Mouse (Mus musculus) mesoderm, embryonic 11.5 days (tissue): ENCODE data around the gene Gm5930.
"Not testable (repeated sequence)": the region's sequence is repeated elsewhere in the genome, so short reads cannot be mapped to it uniquely, and the experiment has no call there.

Experiments
- DNase-seq: peaks from one replicate; pipeline ENCODE4 v3.0.0-alpha.2; 2012; ENCODE audit warnings: low read depth, low spot score

Gene Gm5930

DNA sequence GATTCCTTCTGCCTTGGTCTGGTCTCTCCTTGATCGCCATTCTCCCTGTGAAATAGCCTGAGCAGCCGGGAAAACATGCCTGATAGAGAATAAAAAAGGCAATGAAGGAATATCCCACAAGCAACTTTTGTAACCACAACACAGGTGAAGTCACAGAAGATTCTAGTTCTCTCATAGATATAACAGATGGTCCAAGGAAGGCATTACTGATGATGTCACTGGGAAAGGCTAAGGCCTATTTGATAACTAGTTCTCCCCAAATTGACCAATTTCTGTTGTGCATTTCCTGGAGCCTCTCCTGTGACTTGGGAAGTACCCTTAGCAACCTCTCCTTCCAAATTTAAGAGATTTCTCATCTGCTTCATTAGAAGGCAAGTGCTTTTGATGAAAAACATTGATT lies at the start of gene Gm5930:
TSS of gene Gm5930 (minus strand) at position 101 of the 400 bp plus-strand sequence.
- DNase-seq: not testable (repeated sequence)

DNA sequence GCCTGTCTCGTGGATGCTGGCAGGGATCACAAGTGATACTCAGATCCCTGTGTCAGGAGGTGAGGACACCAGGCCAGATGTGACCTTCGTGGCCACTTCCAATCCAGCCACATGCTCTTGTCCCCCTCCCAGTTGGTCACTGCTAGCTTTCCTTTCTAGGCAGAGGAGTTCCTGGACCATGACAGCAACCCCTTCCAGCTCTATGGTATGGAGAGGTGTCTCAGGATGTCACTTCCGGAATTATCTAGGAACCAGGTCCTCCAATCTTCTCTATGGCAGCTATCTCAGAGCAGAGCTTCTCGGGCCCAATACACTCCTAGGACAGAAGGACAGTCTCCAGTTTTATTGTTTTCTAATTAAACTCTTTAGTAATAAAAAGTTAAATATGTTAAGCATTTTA lies 45.8 kb upstream of the Gm5930 start:
- DNase-seq: not testable (repeated sequence)

DNA sequence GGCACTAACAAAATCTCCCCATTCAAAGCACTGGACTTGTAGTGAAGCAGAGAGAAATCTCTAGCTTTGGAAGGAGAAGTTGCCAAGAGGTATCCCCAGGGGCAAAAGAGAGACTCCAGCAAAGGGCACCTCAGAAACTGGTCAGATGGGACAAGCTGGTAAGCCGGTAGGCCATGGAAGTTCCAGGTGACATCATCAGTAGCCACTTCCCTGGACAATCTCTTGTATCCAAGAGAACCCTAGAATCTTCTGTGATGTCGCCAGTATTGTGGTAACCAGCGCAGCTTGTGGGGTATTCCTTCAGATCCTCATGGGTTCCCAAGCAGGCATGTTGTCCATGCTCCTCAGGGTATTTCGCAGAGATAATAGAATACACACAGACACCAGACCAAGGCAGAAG lies 26.7 kb upstream of the Gm5930 start, which contains the start of gene Gm8229:
TSS of gene Gm8229 (plus strand) at position 301 of the 400 bp plus-strand sequence.
- DNase-seq: not testable (repeated sequence)

DNA sequence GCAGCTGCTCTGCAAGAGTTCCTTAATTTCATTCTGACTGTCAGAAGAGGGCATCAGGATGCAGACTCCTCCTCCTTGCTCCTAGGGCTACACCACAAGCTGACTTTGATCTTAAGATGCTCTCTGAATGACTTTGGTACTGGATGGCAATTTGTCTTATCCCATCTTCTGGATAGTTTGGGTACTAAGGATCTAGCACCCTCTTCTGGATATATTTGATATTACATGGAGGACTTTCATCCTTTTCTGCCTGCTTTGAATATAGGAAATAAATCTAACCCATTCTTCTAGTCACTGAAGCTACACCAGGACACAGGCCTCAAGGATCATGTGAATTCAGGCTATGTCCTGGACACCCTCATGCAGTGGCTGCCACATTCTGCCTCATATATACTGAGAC lies 23.9 kb upstream of the Gm5930 start:
- not testable (repeated sequence) for DNase-seq

DNA sequence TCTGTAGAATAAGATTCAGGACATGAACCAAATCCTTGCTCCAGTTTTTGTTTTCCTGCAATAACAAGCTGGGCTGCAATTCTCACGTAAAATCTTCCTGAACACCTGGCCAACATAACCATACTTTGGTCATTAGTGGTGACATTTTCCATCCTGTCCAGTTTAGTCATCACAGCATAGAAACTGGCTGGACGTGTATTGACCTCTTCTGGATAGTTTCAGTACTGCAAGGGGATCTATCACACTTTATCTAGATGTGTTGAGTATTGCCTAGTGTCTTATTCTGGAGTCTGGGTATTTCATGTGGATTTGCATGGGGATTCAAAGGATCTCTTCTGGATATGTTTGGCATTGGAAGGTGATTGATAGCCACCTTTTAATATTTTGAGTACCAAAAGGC lies 23.0 kb upstream of the Gm5930 start:
- DNase-seq: not testable (repeated sequence)

DNA sequence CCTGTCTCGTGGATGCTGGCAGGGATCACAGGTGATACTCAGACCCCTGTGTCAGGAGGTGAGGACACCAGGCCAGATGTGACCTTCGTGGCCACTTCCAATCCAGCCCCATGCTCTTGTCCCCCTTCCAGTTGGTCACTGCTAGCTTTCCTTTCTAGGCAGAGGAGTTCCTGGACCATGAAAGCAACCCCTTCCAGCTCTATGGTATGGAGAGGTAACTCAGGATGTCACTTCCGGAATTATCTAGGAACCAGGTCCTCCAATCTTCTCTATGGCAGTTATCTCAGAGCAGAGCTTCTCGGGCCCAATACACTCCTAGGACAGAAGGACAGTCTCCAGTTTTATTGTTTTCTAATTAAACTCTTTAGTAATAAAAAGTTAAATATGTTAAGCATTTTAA lies 26.3 kb downstream of the Gm5930 start:
- DNase-seq: not testable (repeated sequence)

DNA sequence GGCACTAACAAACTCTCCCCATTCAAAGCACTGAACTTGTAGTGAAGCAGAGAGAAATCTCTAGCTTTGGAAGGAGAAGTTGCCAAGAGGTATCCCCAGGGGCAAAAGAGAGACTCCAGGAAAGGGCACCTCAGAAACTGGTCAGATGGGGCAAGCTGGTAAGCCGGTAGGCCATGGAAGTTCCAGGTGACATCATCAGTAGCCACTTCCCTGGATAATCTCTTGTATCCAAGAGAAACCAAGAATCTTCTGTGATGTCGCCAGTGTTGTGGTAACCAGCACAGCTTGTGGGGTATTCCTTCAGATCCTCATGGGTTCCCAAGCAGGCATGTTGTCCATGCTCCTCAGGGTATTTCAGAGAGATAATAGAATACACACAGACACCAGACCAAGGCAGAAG lies 53.1 kb downstream of the Gm5930 start, which contains the start of gene Gm8220:
TSS of gene Gm8220 (plus strand) at position 301 of the 400 bp plus-strand sequence.
- not testable (repeated sequence) for DNase-seq
